Mouse (Mus musculus) spleen, postnatal 10 days (tissue): ENCODE results near the gene Naxe.
A peak's percentile ranks its signal among the peaks of the same experiment; 100 is the strongest.

Source experiments
- DNase-seq, 2 experiments: peaks; one replicate each; pipeline ENCODE4 v3.0.0; 2021 to 2022; ENCODE audit warnings: low spot score in 2 of 2

Gene Naxe

GRCm38 (mm10) chr3:88068386-88068785, 10.1 kb upstream of the Naxe start:
- no peak for DNase-seq

GRCm38 (mm10) chr3:88057030-88057429, 1.3 kb downstream of the Naxe start:
- DNase-seq = no peak

DNA sequence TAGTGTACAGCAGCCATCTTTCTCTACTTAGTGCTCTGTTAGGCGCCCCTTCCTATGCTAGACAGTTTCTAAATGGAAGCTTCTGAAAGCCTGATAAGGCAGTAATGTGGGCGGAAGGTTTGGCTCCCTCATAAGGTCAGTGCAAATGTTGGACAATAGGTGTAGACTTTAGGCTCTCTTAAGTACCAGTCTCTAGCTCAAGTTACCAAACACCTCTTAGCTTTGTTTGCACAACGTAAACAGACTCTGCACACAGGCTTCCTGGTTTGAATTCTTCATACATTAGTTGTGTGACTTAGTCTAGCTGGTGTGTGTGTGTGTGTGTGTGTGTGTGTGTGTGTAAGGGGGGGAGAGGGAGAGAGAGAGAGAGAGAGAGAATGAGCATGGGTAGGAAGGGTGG, 8.8 kb downstream of the Naxe start:
- DNase-seq = no peak

- DNase-seq = peak; percentile 55 to 82
These were observed 15.5 kb downstream of the Naxe start, which contains the start of gene Gpatch4 for GRCm38 (mm10) chr3:88042661-88043421. Gene Gpatch4, plus strand, starts transcription at chr3:88043108.

DNA sequence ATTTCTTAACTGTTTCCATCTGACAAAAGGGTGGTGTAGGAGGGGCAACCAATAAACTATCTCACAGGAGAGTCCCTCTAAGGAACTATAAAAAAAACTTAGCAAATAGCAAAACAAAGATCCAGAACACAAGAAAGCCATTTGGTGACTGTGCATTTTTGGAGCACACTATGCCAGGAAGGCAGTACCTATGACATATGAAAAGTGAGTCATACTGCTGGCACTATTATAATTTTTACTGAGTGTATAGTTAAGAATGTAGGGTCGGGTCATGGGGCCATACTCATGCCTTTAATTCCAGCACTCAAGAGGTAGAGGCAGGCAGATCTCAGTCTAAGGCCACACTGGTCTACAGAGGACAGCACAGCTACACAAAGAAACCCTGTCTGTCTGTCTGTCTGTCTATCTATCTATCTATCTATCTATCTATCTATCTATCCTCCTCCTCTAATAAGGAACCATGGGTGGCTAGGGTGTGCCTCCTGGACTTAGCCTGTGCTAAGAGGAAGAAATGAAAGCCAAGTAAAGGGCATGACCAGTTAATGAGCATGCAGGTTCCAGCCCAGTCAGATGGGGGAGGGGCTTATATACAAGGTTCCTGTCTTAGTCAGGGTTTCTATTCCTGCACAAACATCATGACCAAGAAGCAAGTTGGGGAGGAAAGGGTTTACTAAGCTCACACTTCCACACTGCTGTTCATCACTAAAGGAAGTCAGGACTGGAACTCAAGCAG, 22.6 kb downstream of the Naxe start:
- no peak for DNase-seq

DNA sequence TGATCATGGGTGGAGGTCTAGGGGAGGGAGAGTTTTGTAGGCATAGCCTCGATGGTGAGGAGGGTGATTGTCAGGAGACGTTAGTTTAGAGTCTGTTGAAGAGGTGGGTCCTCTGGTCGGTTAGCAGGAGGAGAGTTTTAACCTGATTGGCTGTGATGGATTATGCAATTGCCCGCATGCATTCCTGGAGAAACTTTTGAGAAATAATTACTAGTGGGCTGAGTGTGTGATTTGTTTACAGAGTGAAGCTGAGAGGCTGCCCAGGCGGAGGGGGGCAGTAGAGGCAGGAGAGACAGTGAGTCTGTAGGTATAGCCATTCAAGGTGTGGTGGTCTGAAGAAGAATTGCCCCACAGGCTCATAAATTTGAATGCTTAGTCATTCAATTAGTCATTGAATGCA, 24.8 kb downstream of the Naxe start:
- DNase-seq = no peak

GRCm38 (mm10) chr3:88030608-88031395, 27.5 kb downstream of the Naxe start:
- DNase-seq = no peak

- peak in 1 of 2 experiments; percentile 43 for DNase-seq
These were observed 30.7 kb downstream of the Naxe start, which contains the start of gene Hapln2 for GRCm38 (mm10) chr3:88027434-88028186. Gene Hapln2, minus strand, starts transcription at chr3:88027583.

- DNase-seq = no peak
These were observed 31.5 kb downstream of the Naxe start for GRCm38 (mm10) chr3:88026823-88027222.

DNA sequence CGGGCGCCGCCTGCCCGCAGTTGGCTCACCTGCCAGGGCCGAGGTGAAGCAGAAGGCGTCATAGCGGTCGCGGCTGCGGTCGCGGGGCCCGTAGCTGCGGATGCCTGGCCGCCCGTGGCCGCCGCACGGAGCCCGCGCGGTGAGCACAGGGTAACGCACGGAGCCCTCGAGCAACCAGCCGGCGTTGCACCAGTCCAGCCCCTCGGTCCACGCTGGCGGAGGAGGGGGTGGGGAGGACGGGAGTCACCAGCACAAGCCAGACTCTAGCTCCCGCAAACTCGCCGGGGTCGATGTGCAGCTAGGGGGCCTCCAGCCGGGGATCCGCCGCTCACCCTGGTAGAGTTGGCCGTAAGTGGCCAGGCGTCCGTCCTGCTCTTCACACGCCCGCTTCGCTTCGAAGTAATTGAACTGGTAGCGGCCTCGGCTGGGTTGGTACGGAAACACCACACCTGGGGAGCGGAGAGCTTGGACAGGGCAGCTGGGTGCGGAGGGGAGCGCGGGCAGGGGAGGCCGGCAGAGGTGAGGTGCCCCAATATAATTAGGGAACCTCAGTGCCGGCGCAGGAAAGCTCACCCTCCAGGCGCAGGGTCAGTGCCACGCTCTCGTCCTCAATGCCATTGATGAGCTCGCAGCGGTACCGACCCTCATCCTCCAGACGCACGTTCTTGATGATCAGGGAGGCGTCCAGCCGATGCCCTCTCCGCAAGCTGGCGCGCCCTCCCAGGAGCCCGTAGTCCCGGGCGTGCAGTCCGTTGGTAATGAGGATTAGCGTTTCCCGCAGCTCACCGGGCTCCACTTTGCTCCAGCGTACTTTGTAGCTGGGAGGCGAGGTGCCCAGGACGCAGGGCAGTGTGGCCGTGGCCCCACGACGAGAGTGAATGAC, 34.9 kb downstream of the Naxe start:
- DNase-seq = peak in 1 of 2 experiments; percentile 15

DNA sequence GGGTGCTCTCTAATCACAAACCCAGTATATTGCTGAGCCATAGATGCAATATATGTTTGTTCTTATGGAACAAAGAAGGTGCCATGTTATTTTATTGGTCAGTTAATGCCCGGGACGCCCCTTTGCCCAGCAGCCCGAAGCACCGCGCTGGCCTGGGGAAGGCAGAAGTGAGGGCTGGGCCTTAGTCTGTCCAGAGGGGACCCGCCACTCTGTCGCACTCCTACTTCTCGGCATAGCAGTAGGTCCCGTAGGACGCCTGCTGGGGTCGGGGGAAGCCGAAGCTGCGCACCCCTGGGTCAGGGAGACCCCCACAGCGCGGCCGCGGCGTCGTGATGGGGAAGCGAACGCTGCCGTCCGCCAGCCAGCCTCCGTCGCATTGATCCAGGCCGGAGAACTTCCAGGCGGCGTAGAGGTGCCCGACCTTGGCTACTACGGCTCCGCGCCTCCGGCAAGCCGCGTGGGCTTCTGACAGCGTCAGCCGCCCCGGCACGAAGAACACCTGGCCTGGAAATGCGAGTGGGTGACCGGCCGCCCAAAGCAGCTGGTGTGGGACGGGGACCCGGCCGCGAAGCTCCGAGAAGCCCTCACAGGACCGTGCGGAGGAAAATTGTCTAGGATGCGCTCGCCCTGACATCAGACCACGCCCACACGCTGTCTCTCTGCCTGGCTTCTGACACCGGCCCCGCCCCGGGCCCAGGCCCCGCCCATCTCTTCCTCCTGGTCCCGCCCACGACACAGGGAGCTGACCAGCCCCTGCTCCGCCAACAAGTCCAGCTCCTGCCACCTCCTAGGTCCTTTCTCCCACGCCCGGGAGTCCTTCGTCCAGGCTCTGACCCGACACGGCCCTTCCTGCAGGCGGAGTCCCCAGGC, 35.7 kb downstream of the Naxe start:
- peak; percentile 55 to 83 for DNase-seq

GRCm38 (mm10) chr3:88010634-88011265, 47.5 kb downstream of the Naxe start:
- peak in 1 of 2 experiments; percentile 46 for DNase-seq
